Mouse (Mus musculus) spleen, adult 2 months (tissue): ENCODE results near the gene Trappc5. TPM values are rescaled to one million over a fixed set of nuclear protein-coding genes. Genes with fewer than 3 reads are reported as not detected.

Experiments used
- DNase-seq, 2 experiments: peaks; one replicate each; pipeline versions ENCODE4 v3.0.0 to v3.0.0-alpha.2; 2012 to 2021; ENCODE audit warnings: low spot score in 2 of 2, low read depth in 1 of 2
- H3K27ac ChIP-seq: fragments of 200-500 bp; 2 replicates; pipeline ENCODE4 v1.5.1; 2012; ENCODE audit warnings: low read length, inconsistent platforms; ENCODE audit not compliant: insufficient read depth
- H3K27me3 ChIP-seq: fragments of 200-500 bp; 2 replicates; pipeline ENCODE4 v1.6.1; 2012; ENCODE audit warnings: mild to moderate bottlenecking, moderate library complexity, low read length, inconsistent platforms; ENCODE audit not compliant: control insufficient read depth, insufficient read depth
- H3K36me3 ChIP-seq: fragments of 200-500 bp; 2 replicates; pipeline ENCODE4 v1.6.1; 2012; ENCODE audit warnings: mild to moderate bottlenecking, low read length, inconsistent platforms; ENCODE audit not compliant: control insufficient read depth, insufficient read depth
- H3K4me1 ChIP-seq: fragments of 200-500 bp; 2 replicates; pipeline ENCODE4 v1.6.1; 2011; ENCODE audit warnings: inconsistent platforms; ENCODE audit not compliant: control insufficient read depth, insufficient read depth, insufficient read length
- H3K4me3 ChIP-seq: fragments of 200-500 bp; 2 replicates; pipeline ENCODE4 v1.5.1; 2011; ENCODE audit warnings: mild to moderate bottlenecking, inconsistent platforms; ENCODE audit not compliant: insufficient read depth, insufficient read length; ENCODE audit errors: extremely low read depth
- CTCF ChIP-seq: fragments of 200-500 bp; IDR thresholded peaks from 2 replicates; pipeline ENCODE4 v1.5.1; 2011; ENCODE audit warnings: mild to moderate bottlenecking, inconsistent platforms; ENCODE audit not compliant: insufficient read depth, insufficient read length, insufficient replicate concordance; ENCODE audit errors: extremely low read depth
- POLR2A ChIP-seq: fragments of 200-500 bp; IDR thresholded peaks from 2 replicates; pipeline ENCODE4 v1.6.1; 2011; ENCODE audit warnings: low read depth, low read length, inconsistent platforms
- WGBS: fragments of 180-500 bp; shearing (Covaris S2); methylation state at CpG from one replicate; pipeline ENCODE4 v1.1.7; 2018; 5-methylcytosine and 5-hydroxymethylcytosine counted together
- polyA plus RNA-seq: library from polyadenylated mRNA; depleted of rRNA; stranded (reverse); fragments of >200 nt; gene quantifications from 2 replicates; pipeline ENCODE4 v1.2.3, GENCODE M21; 2012

The Trappc5 gene
- polyA plus RNA-seq, 1 experiment, result 21.6 TPM

GRCm38 (mm10) chr8:3656725-3657381 lies 19.2 kb upstream of the Trappc5 start:
- DNase-seq, result no peak
- Histone ChIP-seq H3K36me3 (no peaks in the 10 kb centered on the region), H3K27ac (no peak overlapping the region), H3K4me1 (peaks cover 4% of the 10 kb centered on the region), H3K4me3 (no peak overlapping the region), H3K27me3 (no peaks in the 10 kb centered on the region)
- TF ChIP-seq CTCF (no peak), POLR2A (no peak)
- WGBS, result 32% methylated on average over 7 of the region's 7 CpGs

GRCm38 (mm10) chr8:3660889-3661288 lies 15.2 kb upstream of the Trappc5 start:
- peak overlapping the region; percentile 7 for H3K27ac ChIP-seq
- DNase-seq, result no peak
- no peak overlapping the region for H3K4me3 ChIP-seq
- WGBS, result 31% methylated on average over 8 of the region's 8 CpGs
- H3K27me3 ChIP-seq, result no peaks in the 10 kb centered on the region
- peaks cover 16% of the 10 kb centered on the region for H3K4me1 ChIP-seq
- no peaks in the 10 kb centered on the region for H3K36me3 ChIP-seq
- TF ChIP-seq POLR2A (no peak), CTCF (no peak)

GRCm38 (mm10) chr8:3664405-3664804 lies 11.7 kb upstream of the Trappc5 start:
- 26% methylated on average over 5 of the region's 5 CpGs for WGBS
- H3K27me3 ChIP-seq, result no peaks in the 10 kb centered on the region
- no peak overlapping the region for H3K4me3 ChIP-seq
- no peak for DNase-seq
- H3K36me3 ChIP-seq, result no peaks in the 10 kb centered on the region
- H3K4me1 ChIP-seq, result peaks cover 17% of the 10 kb centered on the region
- TF ChIP-seq POLR2A (no peak), CTCF (no peak)
- H3K27ac ChIP-seq, result peak overlapping the region; percentile 60

- no peak for DNase-seq
- Histone ChIP-seq H3K27me3 (no peaks in the 10 kb centered on the region), H3K4me3 (peak within 1 kb of the TSS; percentile 6; the same call in 1 of the 2 replicates), H3K4me1 (peaks cover 17% of the 10 kb centered on the region; the same call in 1 of the 2 replicates), H3K27ac (peak within 1 kb of the TSS; percentile 60; the same call in 1 of the 2 replicates), H3K36me3 (no peaks in the 10 kb centered on the region)
- WGBS, result 82% methylated on average over 6 of the region's 6 CpGs
- no peak for TF ChIP-seq POLR2A
- TF ChIP-seq CTCF, result no peak
Observed at GRCm38 (mm10) chr8:3665507-3665906, 10.6 kb upstream of the Trappc5 start, which contains the start of gene Mcemp1. Gene Mcemp1 (plus strand): TSS chr8:3665754.

- Histone ChIP-seq H3K27me3 (no peaks in the 10 kb centered on the region), H3K27ac (peak overlapping the region; percentile 27; the same call in 1 of the 2 replicates), H3K4me1 (peaks cover 6% of the 10 kb centered on the region; the same call in 1 of the 2 replicates), H3K36me3 (no peaks in the 10 kb centered on the region), H3K4me3 (no peak overlapping the region)
- DNase-seq, result peak in 1 of 2 experiments; percentile 49
- TF ChIP-seq POLR2A (no peak), CTCF (no peak)
- 22% methylated on average over 2 of the region's 2 CpGs for WGBS
Observed at GRCm38 (mm10) chr8:3670388-3670787, 5.7 kb upstream of the Trappc5 start.

GRCm38 (mm10) chr8:3671980-3672491 lies 4.1 kb upstream of the Trappc5 start, which contains the start of gene Fcor:
Gene Fcor (minus strand): TSS chr8:3672362.
- Histone ChIP-seq H3K36me3 (no peaks in the 10 kb centered on the region), H3K4me1 (no peaks in the 10 kb centered on the region), H3K27me3 (no peaks in the 10 kb centered on the region), H3K27ac (no peak within 1 kb of the TSS), H3K4me3 (peak within 1 kb of the TSS; percentile 63)
- peak; percentile 67 to 86 for DNase-seq
- WGBS, result 1% methylated on average over 23 of the region's 23 CpGs
- no peak for TF ChIP-seq POLR2A
- peak; percentile 94 for TF ChIP-seq CTCF

GRCm38 (mm10) chr8:3674671-3675070 lies 1.4 kb upstream of the Trappc5 start:
- no peak for DNase-seq
- peaks cover 2% of the 10 kb centered on the region; the same call in 1 of the 2 replicates for H3K4me1 ChIP-seq
- H3K36me3 ChIP-seq, result peaks cover 10% of the 10 kb centered on the region
- 82% methylated on average over 3 of the region's 3 CpGs for WGBS
- H3K4me3 ChIP-seq, result no peak overlapping the region
- H3K27me3 ChIP-seq, result no peaks in the 10 kb centered on the region
- TF ChIP-seq CTCF (no peak), POLR2A (no peak)
- H3K27ac ChIP-seq, result no peak overlapping the region
